Mouse (Mus musculus): ENCODE data around the gene Srrm3. TPM values are rescaled to one million over a fixed set of nuclear protein-coding genes. Genes with fewer than 3 reads are reported as not detected.

The Srrm3 gene
- polyA plus RNA-seq, 1 experiment from 2014 or later: not detected

DNA sequence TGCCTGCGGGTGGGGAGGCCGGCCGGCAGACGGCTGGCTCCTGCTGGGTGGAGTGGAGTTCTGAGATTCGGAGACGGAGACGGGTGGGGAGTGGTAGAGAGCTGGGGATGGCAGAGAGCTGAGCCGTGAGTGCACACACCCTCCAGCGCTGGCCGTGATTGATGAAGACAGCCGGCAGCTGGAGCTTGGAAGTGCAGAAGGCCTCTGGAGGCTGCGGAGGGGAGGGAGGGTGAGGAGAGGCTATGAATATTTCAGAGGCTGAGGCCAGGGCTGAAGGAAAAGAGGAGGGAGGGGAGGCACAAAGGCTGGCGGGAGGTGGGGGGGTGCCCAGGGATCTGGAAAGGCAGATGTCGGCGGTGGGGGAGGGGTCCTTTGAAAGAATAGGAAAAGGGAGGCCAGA is 44.3 kb downstream of the Srrm3 start:
- H3K4me3 ChIP-seq: no peak overlapping the region
- no peak for ATAC-seq
- 2% methylated on average over 15 of the region's 15 CpGs for WGBS (ENCODE audit: insufficient replicate concordance)
- H3K9ac ChIP-seq: no peak overlapping the region
- no peaks in the 10 kb centered on the region; the same call in 1 of the 2 replicates for H3K9me3 ChIP-seq (replicated peaks)
- peaks cover 75% of the 10 kb centered on the region for H3K27me3 ChIP-seq (replicated peaks)
- no peak overlapping the region for H3K27ac ChIP-seq
- H3K36me3 ChIP-seq: no peaks in the 10 kb centered on the region
- no peak overlapping the region for H3K4me2 ChIP-seq
- H3K4me1 ChIP-seq: no peaks in the 10 kb centered on the region

GRCm38 (mm10) chr5:135851481-135851880 is 44.8 kb downstream of the Srrm3 start:
- H3K4me2 ChIP-seq: no peak overlapping the region
- 12% methylated on average over 14 of the region's 14 CpGs for whole genome bisulfite sequencing (ENCODE audit: insufficient replicate concordance)
- no peaks in the 10 kb centered on the region; the same call in 1 of the 2 replicates for H3K9me3 ChIP-seq (replicated peaks)
- no peak overlapping the region for H3K27ac ChIP-seq
- H3K27me3 ChIP-seq (replicated peaks): peaks cover 80% of the 10 kb centered on the region
- ATAC-seq: no peak
- H3K4me3 ChIP-seq: no peak overlapping the region
- H3K9ac ChIP-seq: no peak overlapping the region
- H3K4me1 ChIP-seq: no peaks in the 10 kb centered on the region
- H3K36me3 ChIP-seq: no peaks in the 10 kb centered on the region

DNA sequence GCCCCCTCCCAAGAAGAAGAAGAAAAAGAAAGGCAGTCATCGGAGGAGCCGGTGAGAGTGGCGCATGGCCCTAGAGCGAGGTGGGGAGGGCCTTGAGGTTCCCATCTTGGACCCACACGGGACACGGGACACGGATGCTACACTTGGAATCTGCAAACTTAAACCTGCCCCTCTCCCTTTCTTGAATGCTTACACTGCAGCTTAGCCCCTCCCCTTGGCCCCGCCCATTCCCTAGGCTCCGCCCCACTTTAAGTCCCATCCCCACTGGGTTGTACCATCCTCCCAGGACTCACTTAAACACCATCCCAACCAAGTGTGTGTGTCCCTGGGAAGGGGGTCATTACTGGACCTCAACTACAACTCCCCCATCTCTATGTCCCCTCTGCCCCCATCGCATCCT is 45.7 kb downstream of the Srrm3 start:
- H3K27ac ChIP-seq: no peak overlapping the region
- H3K4me2 ChIP-seq: no peak overlapping the region
- no peak for ATAC-seq
- H3K27me3 ChIP-seq (replicated peaks): peaks cover 89% of the 10 kb centered on the region
- H3K4me1 ChIP-seq: no peaks in the 10 kb centered on the region
- H3K9me3 ChIP-seq (replicated peaks): no peaks in the 10 kb centered on the region; the same call in 1 of the 2 replicates
- H3K9ac ChIP-seq: no peak overlapping the region
- H3K4me3 ChIP-seq: no peak overlapping the region
- H3K36me3 ChIP-seq: no peaks in the 10 kb centered on the region
- WGBS (ENCODE audit: insufficient replicate concordance): 3% methylated on average over 10 of the region's 10 CpGs

DNA sequence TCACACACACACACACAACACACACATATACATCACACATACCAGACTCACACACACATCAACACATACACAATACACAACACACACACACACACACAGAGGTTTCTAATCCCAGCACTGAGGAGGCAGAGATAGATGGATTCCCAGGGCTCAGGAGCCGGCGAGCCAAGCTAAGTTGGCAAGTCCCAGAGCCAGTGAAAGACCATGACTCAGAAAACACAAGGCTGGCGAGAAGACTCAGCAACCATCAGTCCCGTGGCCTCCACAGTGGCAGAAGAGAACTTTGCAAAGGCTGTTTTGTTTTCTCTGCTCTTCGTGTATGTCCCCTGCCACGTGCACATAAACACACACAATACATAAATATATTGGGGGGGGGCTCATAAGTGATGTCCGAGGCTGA is 47.0 kb downstream of the Srrm3 start:
- Histone ChIP-seq H3K4me3 (no peak overlapping the region), H3K4me1 (no peaks in the 10 kb centered on the region), H3K4me2 (no peak overlapping the region), H3K27me3 (replicated peaks) (peaks cover 100% of the 10 kb centered on the region), H3K36me3 (no peaks in the 10 kb centered on the region), H3K27ac (no peak overlapping the region), H3K9me3 (replicated peaks) (no peaks in the 10 kb centered on the region), H3K9ac (no peak overlapping the region)
- WGBS (ENCODE audit: insufficient replicate concordance): 39% methylated on average over 7 of the region's 7 CpGs
- no peak for ATAC-seq

DNA sequence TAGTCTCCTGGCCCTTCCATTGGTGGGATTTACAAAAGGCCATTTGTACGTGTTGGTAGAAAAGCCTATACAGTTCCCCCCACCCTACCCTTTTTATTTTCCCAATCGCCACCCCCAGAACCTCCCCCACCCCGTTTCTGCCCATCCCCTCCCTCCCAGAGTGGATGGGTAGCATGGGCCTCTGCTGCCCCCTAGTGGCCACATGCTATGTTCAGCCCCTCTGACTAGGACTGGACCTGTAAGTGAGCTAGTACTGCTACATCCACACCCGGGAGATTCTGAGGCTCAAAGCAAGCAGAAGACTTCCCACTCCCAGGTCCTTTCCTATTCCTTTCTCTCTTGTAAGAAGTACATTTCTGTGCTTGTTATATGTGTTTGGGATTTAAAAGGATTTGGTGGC is 48.5 kb downstream of the Srrm3 start:
- H3K27ac ChIP-seq: no peak overlapping the region
- no peak overlapping the region for H3K4me3 ChIP-seq
- peaks cover 92% of the 10 kb centered on the region for H3K27me3 ChIP-seq (replicated peaks)
- 0% methylated on average over 4 of the region's 4 CpGs for WGBS (ENCODE audit: insufficient replicate concordance)
- no peaks in the 10 kb centered on the region for H3K36me3 ChIP-seq
- no peak overlapping the region for H3K9ac ChIP-seq
- H3K9me3 ChIP-seq (replicated peaks): no peaks in the 10 kb centered on the region
- ATAC-seq: no peak
- H3K4me1 ChIP-seq: no peaks in the 10 kb centered on the region
- H3K4me2 ChIP-seq: no peak overlapping the region

DNA sequence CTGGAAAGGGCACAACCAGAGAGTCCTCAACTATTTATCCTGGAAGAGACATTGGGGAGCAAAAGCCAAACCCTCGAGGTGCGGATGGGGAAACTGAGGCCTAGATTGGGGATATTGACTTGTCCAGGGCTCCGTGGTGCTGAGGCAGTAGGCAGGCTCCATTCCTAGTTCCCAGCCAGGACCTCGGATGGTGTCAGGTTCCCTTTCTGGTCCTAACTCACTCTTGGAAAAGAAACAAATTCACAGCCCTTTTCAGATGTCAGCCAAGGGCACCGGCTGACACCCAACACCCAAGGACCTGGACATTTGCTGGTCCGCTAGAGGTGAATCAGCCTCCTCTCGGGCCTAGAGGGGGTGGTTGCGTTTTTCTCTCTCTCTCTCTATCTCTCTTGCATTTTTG is 60.0 kb downstream of the Srrm3 start:
- ATAC-seq: no peak
- 31% methylated on average over 8 of the region's 8 CpGs for WGBS (ENCODE audit: insufficient replicate concordance)
- H3K4me3 ChIP-seq: no peak overlapping the region

GRCm38 (mm10) chr5:135867637-135868593 is 61.2 kb downstream of the Srrm3 start:
- no peaks in the 10 kb centered on the region for H3K36me3 ChIP-seq
- H3K27ac ChIP-seq: no peak overlapping the region
- 0 out of 2 replicates have a peak, but pooled peaks cover 9% of the 10 kb centered on the region for H3K4me1 ChIP-seq
- no peak overlapping the region for H3K9ac ChIP-seq
- H3K9me3 ChIP-seq (replicated peaks): no peaks in the 10 kb centered on the region
- peak overlapping the region; percentile 38 for H3K4me3 ChIP-seq
- H3K4me2 ChIP-seq: peak overlapping the region; percentile 64
- ATAC-seq: no peak
- peaks cover 98% of the 10 kb centered on the region for H3K27me3 ChIP-seq (replicated peaks)
- WGBS (ENCODE audit: insufficient replicate concordance): 4% methylated on average over 88 of the region's 89 CpGs

More for the DNA sequence above, 60.0 kb downstream of the Srrm3 start:
- H3K4me1 ChIP-seq: 0 out of 2 replicates have a peak, but pooled peaks cover 9% of the 10 kb centered on the region
- peaks cover 96% of the 10 kb centered on the region for H3K27me3 ChIP-seq (replicated peaks)
- H3K4me2 ChIP-seq: no peak overlapping the region
- no peak overlapping the region for H3K9ac ChIP-seq
- no peak overlapping the region for H3K27ac ChIP-seq
- H3K9me3 ChIP-seq (replicated peaks): no peaks in the 10 kb centered on the region
- no peaks in the 10 kb centered on the region for H3K36me3 ChIP-seq

- no peak overlapping the region for H3K9ac ChIP-seq
- H3K9me3 ChIP-seq (replicated peaks): no peaks in the 10 kb centered on the region
- H3K4me3 ChIP-seq: 0 out of 2 replicates have a peak overlapping the region, but pooled peaks have one; percentile 38
- no peak for ATAC-seq
- no peak overlapping the region for H3K27ac ChIP-seq
- WGBS (ENCODE audit: insufficient replicate concordance): 6% methylated on average over 27 of the region's 27 CpGs
- H3K4me1 ChIP-seq: 0 out of 2 replicates have a peak, but pooled peaks cover 9% of the 10 kb centered on the region
- H3K27me3 ChIP-seq (replicated peaks): peaks cover 98% of the 10 kb centered on the region
- H3K4me2 ChIP-seq: peak overlapping the region; percentile 64; the same call in 1 of the 2 replicates
- H3K36me3 ChIP-seq: no peaks in the 10 kb centered on the region
Measured at GRCm38 (mm10) chr5:135868653-135869052, 62.0 kb downstream of the Srrm3 start.

DNA sequence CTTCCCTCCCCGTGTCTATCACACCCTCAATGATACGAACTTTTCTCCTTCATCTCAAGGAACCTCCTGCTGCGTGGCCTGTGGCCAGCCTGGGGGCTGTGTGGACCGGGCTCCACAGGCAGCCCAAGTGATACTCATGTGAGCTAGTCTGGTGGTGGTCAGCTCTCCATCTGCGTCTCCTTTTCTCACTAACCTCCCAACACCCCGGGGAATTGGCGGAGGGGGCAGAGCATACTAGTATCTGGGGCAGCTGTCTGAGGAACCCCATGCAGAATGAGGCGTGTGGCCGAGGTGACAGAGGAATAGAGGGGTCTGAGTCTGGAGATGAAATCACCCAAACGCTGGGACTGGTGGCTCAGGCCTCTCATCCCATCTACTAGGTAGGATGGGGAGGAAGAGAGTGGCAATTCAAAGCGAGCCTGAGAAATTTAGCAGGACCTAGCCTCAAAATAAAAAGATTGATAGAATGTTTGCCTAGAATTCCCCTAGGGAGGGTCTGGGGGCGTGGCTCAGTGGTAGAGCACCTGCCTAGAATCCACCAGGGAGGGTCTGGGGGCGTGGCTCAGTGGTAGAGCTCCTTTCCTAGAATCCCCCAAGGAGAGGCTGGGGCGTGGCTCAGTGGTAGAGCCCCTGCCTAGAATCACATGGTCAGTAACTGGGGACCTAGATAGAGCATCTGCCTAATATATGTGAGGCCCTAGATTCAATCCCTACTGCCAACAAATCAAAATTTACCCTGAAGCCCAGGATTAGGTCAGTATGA is 63.2 kb downstream of the Srrm3 start:
- Histone ChIP-seq H3K27me3 (replicated peaks) (peaks cover 99% of the 10 kb centered on the region), H3K4me3 (no peak overlapping the region), H3K4me2 (no peak overlapping the region), H3K27ac (no peak overlapping the region), H3K4me1 (0 out of 2 replicates have a peak, but pooled peaks cover 9% of the 10 kb centered on the region), H3K9me3 (replicated peaks) (no peaks in the 10 kb centered on the region), H3K36me3 (no peaks in the 10 kb centered on the region), H3K9ac (no peak overlapping the region)
- no peak for ATAC-seq
- WGBS (ENCODE audit: insufficient replicate concordance): 40% methylated on average over 14 of the region's 14 CpGs

GRCm38 (mm10) chr5:135870505-135870904 is 63.8 kb downstream of the Srrm3 start:
- WGBS (ENCODE audit: insufficient replicate concordance): 81% methylated on average over 5 of the region's 5 CpGs
- H3K4me1 ChIP-seq: 0 out of 2 replicates have a peak, but pooled peaks cover 9% of the 10 kb centered on the region
- no peak overlapping the region for H3K4me3 ChIP-seq
- no peak for ATAC-seq
- H3K27me3 ChIP-seq (replicated peaks): peaks cover 97% of the 10 kb centered on the region
- no peaks in the 10 kb centered on the region for H3K36me3 ChIP-seq
- no peak overlapping the region for H3K9ac ChIP-seq
- H3K4me2 ChIP-seq: no peak overlapping the region
- no peak overlapping the region for H3K27ac ChIP-seq
- H3K9me3 ChIP-seq (replicated peaks): no peaks in the 10 kb centered on the region

DNA sequence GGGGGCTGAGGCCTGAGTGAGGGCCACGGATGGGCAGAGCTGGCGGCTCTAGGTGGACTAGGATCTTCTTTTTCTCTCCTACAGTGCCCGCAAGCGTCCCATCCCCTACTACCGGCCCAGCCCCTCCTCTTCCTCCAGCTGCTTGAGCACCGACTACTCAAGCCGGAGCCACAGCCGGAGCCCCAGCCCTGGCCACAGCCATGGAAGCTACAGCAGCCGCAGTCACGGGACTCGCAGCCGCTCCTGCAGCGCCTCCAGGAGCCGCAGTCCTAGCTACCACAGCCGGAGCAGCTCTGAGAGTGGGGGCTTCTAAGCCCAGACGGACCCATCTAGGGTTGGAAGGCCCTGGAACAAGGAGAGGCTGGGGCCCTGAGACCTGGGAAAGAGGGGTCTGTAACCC is 66.3 kb downstream of the Srrm3 start:
- Histone ChIP-seq H3K9ac (no peak overlapping the region), H3K9me3 (replicated peaks) (no peaks in the 10 kb centered on the region), H3K4me2 (no peak overlapping the region), H3K4me1 (peaks cover 15% of the 10 kb centered on the region), H3K36me3 (no peaks in the 10 kb centered on the region), H3K27ac (no peak overlapping the region), H3K27me3 (replicated peaks) (peaks cover 73% of the 10 kb centered on the region), H3K4me3 (no peak overlapping the region)
- ATAC-seq: no peak
- 18% methylated on average over 16 of the region's 16 CpGs for WGBS (ENCODE audit: insufficient replicate concordance)

- H3K36me3 ChIP-seq: no peaks in the 10 kb centered on the region
- peaks cover 65% of the 10 kb centered on the region for H3K27me3 ChIP-seq (replicated peaks)
- 38% methylated on average over 9 of the region's 9 CpGs for WGBS (ENCODE audit: insufficient replicate concordance)
- H3K27ac ChIP-seq: no peak overlapping the region
- no peak overlapping the region for H3K9ac ChIP-seq
- H3K4me2 ChIP-seq: no peak overlapping the region
- no peak for ATAC-seq
- no peak overlapping the region for H3K4me3 ChIP-seq
- no peaks in the 10 kb centered on the region for H3K9me3 ChIP-seq (replicated peaks)
- peaks cover 13% of the 10 kb centered on the region for H3K4me1 ChIP-seq
Measured at GRCm38 (mm10) chr5:135873753-135874152, 67.1 kb downstream of the Srrm3 start.
